Mouse (Mus musculus): Measurements from ENCODE around the gene Zfyve28. TPM values are rescaled to one million over a fixed set of nuclear protein-coding genes. Genes with fewer than 3 reads are reported as not detected.
A peak's percentile ranks its signal among the peaks of the same experiment; 100 is the strongest.

The Zfyve28 gene
- polyA plus RNA-seq, 1 experiment from 2014 or later, result 0.93 TPM

DNA sequence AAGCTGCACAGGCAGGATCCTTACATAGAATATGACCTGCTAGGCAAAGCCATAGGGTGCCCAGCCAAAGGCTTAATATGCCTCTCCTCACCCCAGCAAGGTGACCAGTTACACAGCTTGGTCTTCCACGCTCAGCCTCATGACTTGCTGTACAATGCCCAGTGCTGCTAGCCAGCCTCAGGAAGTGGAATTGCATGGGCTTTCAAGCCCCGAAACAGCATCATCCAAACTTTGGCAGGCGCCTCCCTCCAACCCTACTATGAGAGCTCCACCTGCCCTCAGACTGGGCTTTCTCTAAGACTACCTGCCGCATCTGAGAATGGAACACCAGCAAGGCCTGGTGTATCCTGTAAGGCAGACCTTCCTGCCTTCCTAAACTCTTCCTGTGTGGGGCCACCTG is 110.4 kb downstream of the Zfyve28 start:
- Histone ChIP-seq H3K27me3 (ENCODE audit: insufficient read depth, poor library complexity, severe bottlenecking) (peaks cover 5% of the 10 kb centered on the region; the same call in 1 of the 2 replicates), H3K4me3 (no peak overlapping the region), H3K36me3 (peaks cover 88% of the 10 kb centered on the region), H3K27ac (no peak overlapping the region), H3K9me3 (no peaks in the 10 kb centered on the region), H3K4me1 (peaks cover 5% of the 10 kb centered on the region)
- DNase-seq (ENCODE audit: low spot score), result peak; percentile 27
- 89% methylated on average over 4 of the region's 4 CpGs for WGBS

DNA sequence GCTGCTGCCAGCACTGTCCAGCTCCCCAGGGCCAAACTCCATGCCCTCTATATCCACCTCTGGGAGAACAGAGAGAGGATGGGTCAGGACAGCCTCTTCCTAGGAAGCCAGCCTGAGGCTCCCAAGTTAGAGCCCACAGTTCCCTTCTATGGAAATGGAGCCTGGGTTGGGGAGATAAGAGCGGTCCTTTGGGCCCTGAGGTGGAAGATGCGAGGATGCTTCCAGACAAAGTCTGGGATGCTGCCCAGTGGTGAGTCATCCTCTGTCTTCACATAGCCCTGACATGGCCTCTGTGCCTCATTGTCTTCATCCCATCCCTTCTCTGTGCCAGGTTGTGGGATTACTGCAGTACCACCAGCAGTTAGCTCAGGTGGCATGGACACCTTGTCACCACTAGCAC is 111.2 kb downstream of the Zfyve28 start:
- Histone ChIP-seq H3K9me3 (no peaks in the 10 kb centered on the region), H3K4me3 (no peak overlapping the region), H3K36me3 (peaks cover 85% of the 10 kb centered on the region), H3K27me3 (ENCODE audit: insufficient read depth, poor library complexity, severe bottlenecking) (peaks cover 5% of the 10 kb centered on the region; the same call in 1 of the 2 replicates), H3K4me1 (no peaks in the 10 kb centered on the region), H3K27ac (no peak overlapping the region)
- DNase-seq (ENCODE audit: low spot score), result no peak
- WGBS, result 95% methylated on average over 2 of the region's 2 CpGs

DNA sequence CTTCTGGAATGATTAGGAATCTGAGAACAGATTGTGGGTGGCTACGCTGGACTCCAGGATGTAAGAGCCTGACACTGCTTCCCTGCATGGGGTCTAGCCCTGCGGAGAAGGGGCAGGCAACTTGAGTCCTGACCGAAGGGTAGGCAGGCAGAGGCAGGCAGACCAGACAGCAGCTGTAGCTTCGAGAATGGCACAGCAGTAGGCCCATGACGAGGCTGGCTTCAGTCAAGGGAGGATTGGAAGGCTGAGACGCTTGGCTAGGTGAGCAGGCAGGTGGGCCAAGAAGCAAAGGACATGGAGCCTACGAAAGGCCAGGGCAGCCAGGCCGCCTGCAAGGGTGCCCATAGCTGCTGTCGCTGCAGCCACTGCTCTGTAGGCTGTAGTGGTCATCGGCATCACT is 111.6 kb downstream of the Zfyve28 start:
- peaks cover 5% of the 10 kb centered on the region; the same call in 1 of the 2 replicates for H3K27me3 ChIP-seq (ENCODE audit: insufficient read depth, poor library complexity, severe bottlenecking)

DNA sequence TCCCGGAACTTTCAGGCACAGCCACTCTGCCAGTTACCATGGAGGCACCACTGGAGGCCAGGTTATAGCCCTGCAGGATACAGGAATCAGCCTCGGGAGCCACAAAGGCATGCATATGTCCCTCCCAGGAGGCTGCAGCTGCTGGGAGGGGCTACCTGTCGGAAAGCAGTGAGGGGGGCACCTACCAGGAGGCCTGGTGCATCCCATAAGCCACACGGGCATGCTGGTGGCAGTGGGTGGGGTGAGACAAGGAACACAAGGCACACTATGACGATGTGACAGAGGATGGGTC is 112.9 kb downstream of the Zfyve28 start:
- Histone ChIP-seq H3K36me3 (peaks cover 69% of the 10 kb centered on the region), H3K27ac (no peak overlapping the region), H3K4me3 (no peak overlapping the region), H3K4me1 (no peaks in the 10 kb centered on the region; the same call in 1 of the 2 replicates), H3K9me3 (no peaks in the 10 kb centered on the region), H3K27me3 (ENCODE audit: insufficient read depth, poor library complexity, severe bottlenecking) (peaks cover 5% of the 10 kb centered on the region; the same call in 1 of the 2 replicates)
- WGBS, result 31% methylated on average over 5 of the region's 5 CpGs
- DNase-seq (ENCODE audit: low spot score), result no peak

More for the DNA sequence above, 111.6 kb downstream of the Zfyve28 start:
- Histone ChIP-seq H3K4me1 (no peaks in the 10 kb centered on the region), H3K27ac (no peak overlapping the region), H3K4me3 (no peak overlapping the region), H3K9me3 (no peaks in the 10 kb centered on the region), H3K36me3 (peaks cover 81% of the 10 kb centered on the region)
- peak; percentile 68 for DNase-seq (ENCODE audit: low spot score)
- WGBS, result 72% methylated on average over 10 of the region's 10 CpGs

DNA sequence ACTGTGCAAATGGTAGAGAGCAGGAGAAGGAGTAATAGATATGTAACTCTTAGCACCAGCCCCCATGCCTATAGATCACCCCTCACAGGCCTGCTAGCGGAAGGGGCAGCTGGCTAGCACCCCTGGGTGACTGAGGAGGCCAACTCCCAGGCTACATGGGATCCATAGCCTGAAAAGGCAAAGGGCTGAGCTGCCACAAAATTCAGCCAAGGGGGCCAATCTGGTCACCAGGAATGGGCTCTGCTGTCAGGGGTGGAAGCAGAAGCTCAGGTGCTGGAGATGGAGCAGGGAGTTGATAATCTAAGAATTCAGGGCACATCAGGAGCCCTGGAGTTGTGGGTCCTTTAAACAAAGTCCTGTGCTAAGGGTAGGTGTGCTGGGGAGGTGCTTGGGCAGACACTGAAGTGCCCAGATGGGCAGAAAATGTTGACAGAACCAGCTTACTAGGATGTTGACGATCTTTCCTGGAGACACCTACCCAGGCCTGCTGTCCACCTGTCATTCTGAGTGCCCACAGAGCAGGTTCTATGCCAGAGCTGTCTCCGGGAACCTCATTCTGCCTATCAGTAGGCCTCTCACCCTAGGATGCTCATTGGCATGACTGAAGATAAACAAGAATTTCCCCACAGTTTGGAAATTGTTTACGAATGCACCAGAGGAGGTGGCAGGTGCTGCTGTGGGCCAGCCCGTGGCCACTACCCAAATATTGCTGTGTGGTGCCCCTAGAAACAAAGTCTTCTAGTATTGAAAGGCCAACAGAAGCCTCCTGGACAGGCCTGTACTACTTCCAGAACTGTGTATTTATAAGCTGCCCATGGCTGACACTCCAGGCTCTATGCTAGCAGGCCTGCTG is 113.5 kb downstream of the Zfyve28 start:
- Histone ChIP-seq H3K4me3 (no peak overlapping the region), H3K4me1 (peaks cover 2% of the 10 kb centered on the region; the same call in 1 of the 2 replicates), H3K27ac (no peak overlapping the region), H3K36me3 (peaks cover 64% of the 10 kb centered on the region), H3K9me3 (no peaks in the 10 kb centered on the region), H3K27me3 (ENCODE audit: insufficient read depth, poor library complexity, severe bottlenecking) (peaks cover 5% of the 10 kb centered on the region; the same call in 1 of the 2 replicates)
- 70% methylated on average over 5 of the region's 5 CpGs for WGBS
- no peak for DNase-seq (ENCODE audit: low spot score)

DNA sequence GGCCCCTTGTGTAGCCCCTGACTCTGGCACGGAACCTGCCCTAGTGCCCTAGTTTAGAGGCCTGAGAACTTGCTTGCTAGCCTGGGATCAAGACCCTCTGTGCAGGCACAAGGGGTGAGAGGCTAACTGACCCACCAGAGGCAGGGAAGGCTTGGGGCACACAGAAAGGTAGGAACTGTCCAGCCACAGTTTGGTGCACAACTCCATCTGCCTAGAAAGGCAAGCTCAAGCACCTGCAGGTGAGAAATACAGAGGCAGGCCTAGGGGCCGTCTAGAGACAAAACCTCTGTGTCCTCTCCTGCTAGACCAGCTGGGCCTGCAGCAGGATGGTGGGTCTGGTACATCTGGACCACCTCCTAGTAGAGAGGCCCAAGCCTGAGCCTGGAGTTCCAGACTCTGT is 114.2 kb downstream of the Zfyve28 start:
- peaks cover 4% of the 10 kb centered on the region; the same call in 1 of the 2 replicates for H3K4me1 ChIP-seq
- WGBS, result 82% methylated on average over 2 of the region's 2 CpGs
- no peaks in the 10 kb centered on the region for H3K9me3 ChIP-seq
- H3K27ac ChIP-seq, result no peak overlapping the region
- peaks cover 5% of the 10 kb centered on the region; the same call in 1 of the 2 replicates for H3K27me3 ChIP-seq (ENCODE audit: insufficient read depth, poor library complexity, severe bottlenecking)
- H3K36me3 ChIP-seq, result peaks cover 63% of the 10 kb centered on the region
- no peak overlapping the region for H3K4me3 ChIP-seq
- no peak for DNase-seq (ENCODE audit: low spot score)

DNA sequence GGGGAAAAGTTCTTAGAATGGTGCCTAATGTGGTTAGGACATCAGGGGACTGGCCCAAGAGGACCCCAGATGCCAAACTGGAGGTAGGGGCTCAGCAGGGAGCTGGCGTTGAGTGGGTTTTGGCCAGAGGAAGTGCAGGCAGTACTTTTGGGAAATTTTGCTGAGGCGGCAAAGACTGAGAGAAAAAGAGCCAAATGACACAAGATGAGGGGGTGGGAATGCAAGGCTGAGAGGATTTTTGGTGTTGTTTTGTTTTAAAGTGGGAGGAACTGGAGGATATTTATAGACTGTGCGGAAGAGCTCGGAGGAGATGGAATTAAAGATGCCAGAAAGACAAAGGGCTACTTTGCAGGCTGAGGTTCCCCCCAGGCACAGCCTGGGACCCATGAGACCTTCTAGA is 117.5 kb downstream of the Zfyve28 start:
- Histone ChIP-seq H3K4me1 (peaks cover 4% of the 10 kb centered on the region; the same call in 1 of the 2 replicates), H3K27ac (no peak overlapping the region), H3K27me3 (ENCODE audit: insufficient read depth, poor library complexity, severe bottlenecking) (no peaks in the 10 kb centered on the region), H3K9me3 (no peaks in the 10 kb centered on the region), H3K4me3 (no peak overlapping the region), H3K36me3 (peaks cover 30% of the 10 kb centered on the region)
- no peak for DNase-seq (ENCODE audit: low spot score)
- WGBS, result 78% methylated on average over 4 of the region's 4 CpGs

DNA sequence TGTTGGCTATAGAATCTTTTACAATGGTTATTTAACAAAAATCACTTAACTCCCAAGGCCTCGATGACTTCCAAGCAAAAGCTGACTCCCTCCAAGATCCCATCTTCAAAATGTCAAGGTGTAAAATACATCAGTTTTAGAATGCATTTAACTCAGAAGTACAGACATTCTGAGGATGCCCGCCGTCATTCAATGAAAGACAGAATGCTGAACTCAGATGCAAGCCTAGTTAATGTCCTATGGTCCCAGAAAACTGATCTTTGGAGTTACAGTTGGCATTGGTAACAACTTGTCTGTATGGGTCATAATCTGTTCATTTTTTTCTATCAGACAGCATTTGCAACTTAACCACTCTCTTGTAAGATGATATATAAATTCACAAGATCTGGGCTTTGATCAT is 118.3 kb downstream of the Zfyve28 start:
- peak overlapping the region; percentile 95 for H3K27ac ChIP-seq
- peaks cover 5% of the 10 kb centered on the region; the same call in 1 of the 2 replicates for H3K4me1 ChIP-seq
- no peaks in the 10 kb centered on the region for H3K9me3 ChIP-seq
- H3K27me3 ChIP-seq (ENCODE audit: insufficient read depth, poor library complexity, severe bottlenecking), result no peaks in the 10 kb centered on the region
- peaks cover 27% of the 10 kb centered on the region; the same call in 1 of the 2 replicates for H3K36me3 ChIP-seq
- no peak for DNase-seq (ENCODE audit: low spot score)
- WGBS, result 85% methylated on average over 3 of the region's 3 CpGs
- H3K4me3 ChIP-seq, result peak overlapping the region; percentile 82

DNA sequence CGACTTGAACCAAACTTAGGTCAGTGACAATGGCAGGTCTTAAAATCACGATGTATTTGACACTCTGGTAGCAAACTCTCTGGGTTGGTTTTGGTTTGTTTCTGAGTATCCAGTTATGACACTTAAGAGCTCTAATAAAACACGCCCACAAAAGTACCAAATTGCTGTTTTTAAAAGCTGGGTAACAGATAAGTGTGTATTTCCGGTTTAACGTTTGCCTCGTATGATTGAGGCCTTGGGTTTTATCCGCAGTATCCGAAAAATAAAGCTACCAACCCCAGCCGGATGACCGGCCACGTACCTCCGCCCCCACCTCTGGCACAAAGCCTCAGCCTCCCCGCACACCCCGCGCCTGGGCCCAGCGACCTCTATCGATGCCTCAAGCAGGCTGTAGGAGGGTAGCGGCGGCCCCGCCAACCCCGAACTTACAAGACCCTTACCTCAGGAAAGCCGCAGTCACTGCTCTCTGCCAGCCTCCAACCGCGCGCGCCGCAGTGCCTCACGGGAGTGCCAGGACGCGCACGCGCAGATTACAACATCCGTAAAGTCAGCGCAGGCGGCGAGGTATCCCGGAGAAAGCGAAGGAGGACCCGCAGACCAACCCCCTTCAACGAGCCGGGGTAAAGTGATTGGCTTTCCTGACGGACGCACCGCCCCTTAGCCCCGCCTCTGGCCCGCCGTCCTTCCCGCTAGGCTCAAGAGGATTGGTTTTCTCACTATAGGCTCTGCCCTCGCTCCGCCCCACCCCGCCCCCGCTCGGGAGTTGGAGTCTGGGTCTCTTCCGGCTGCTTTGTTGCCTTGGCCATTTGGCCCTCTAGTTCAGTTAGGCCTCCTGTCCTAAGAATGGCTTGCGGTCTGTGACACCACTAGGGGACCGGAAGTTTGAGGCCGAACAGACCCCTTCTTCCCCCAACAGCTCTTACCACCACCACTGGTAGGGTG is 119.0 kb downstream of the Zfyve28 start, which contains the start of the genes Poln and Haus3:
Gene Poln (minus strand): TSS at position 499 of the 942 bp plus-strand sequence.
Gene Haus3 (minus strand): TSS at position 578 of the 942 bp plus-strand sequence.
- Histone ChIP-seq H3K36me3 (peaks cover 24% of the 10 kb centered on the region), H3K27ac (peak within 1 kb of the TSS; percentile 95), H3K9me3 (no peaks in the 10 kb centered on the region), H3K27me3 (ENCODE audit: insufficient read depth, poor library complexity, severe bottlenecking) (no peaks in the 10 kb centered on the region), H3K4me3 (peak within 1 kb of the TSS; percentile 82), H3K4me1 (peaks cover 9% of the 10 kb centered on the region; the same call in 1 of the 2 replicates)
- peak; percentile 100 for DNase-seq (ENCODE audit: low spot score)
- under 1% methylated on average over 57 of the region's 57 CpGs for WGBS

DNA sequence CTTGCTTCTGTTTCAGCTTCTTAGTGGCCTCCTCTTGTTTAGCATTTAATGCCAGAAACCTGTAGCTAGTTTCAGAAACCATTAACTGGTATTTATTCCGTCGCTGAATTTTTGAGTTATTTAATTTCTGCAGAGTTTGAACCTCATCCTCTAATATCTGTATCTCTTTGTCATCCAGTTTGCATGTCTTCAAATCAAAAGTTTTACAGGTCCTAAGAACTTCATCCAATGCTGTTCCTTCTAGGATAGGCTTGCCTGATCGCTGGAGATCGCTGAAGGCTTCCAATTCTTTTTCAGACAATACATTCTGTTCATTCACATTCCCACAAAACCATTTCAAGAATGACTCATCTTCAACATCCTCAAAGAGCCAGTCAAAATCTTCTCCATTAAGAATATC is 120.4 kb downstream of the Zfyve28 start:
- WGBS, result 84% methylated on average over 4 of the region's 4 CpGs
- Histone ChIP-seq H3K9me3 (no peaks in the 10 kb centered on the region), H3K36me3 (peaks cover 16% of the 10 kb centered on the region), H3K27me3 (ENCODE audit: insufficient read depth, poor library complexity, severe bottlenecking) (no peaks in the 10 kb centered on the region), H3K4me3 (peak overlapping the region; percentile 82; the same call in 1 of the 2 replicates), H3K4me1 (peaks cover 9% of the 10 kb centered on the region; the same call in 1 of the 2 replicates), H3K27ac (no peak overlapping the region)
- DNase-seq (ENCODE audit: low spot score), result no peak

DNA sequence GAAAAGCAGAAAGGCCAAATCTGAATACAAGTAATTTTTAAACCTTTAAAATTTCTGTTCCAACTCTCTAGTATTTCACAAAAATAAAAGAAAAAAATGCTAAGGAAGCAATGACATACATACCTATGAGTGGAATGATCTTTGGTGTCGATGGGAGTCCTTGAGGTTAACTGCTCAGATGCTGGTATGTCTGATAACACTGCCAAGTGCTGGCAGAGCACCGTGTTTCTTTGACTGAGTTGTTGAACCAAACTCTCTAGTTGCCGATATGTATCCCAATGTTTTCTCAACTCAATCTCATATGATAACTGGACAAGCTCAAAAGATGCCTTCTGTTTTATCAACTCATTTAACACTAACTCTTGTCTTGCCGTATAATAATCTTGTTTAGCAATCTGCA is 122.5 kb downstream of the Zfyve28 start:
- 45% methylated on average over 4 of the region's 4 CpGs for WGBS
- Histone ChIP-seq H3K27ac (no peak overlapping the region), H3K9me3 (no peaks in the 10 kb centered on the region), H3K27me3 (ENCODE audit: insufficient read depth, poor library complexity, severe bottlenecking) (no peaks in the 10 kb centered on the region), H3K4me1 (peaks cover 9% of the 10 kb centered on the region; the same call in 1 of the 2 replicates), H3K4me3 (no peak overlapping the region), H3K36me3 (peaks cover 26% of the 10 kb centered on the region)
- no peak for DNase-seq (ENCODE audit: low spot score)

DNA sequence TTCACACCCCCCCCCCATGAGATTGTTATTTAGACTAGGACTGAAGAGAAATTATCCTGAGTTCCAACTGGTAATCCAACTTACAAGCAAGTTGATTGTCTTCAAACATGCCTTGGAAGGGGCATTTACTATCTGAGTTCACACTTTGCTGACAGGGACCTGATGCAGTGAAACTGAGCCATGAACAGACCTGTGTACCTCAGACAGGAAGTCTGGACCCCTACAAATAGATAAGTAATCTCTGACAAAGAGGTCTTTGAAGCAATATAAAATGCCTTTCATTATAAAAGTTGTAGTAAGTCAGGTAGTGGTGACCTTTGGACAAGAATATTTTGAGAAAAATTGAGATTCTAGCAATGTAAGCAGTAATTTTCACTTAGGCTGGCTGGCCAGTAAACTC is 139.8 kb downstream of the Zfyve28 start:
- Histone ChIP-seq H3K4me3 (no peak overlapping the region), H3K36me3 (peaks cover 9% of the 10 kb centered on the region), H3K4me1 (no peaks in the 10 kb centered on the region), H3K9me3 (no peaks in the 10 kb centered on the region), H3K27ac (no peak overlapping the region), H3K27me3 (ENCODE audit: insufficient read depth, poor library complexity, severe bottlenecking) (no peaks in the 10 kb centered on the region)
- no peak for DNase-seq (ENCODE audit: low spot score)
